Mouse (Mus musculus) megakaryocyte, embryonic 14.5 days (primary cell): ENCODE results near the gene Pcsk6. TPM values are rescaled to one million over a fixed set of nuclear protein-coding genes. Genes with fewer than 3 reads are reported as not detected.
A peak's percentile ranks its signal among the peaks of the same experiment; 100 is the strongest.

ENCODE experiments used
- H3K27me3 ChIP-seq: replicated peaks from 2 replicates; pipeline ENCODE3; 2012; ENCODE audit warnings: inconsistent platforms
- H3K36me3 ChIP-seq: replicated peaks from 2 replicates; pipeline ENCODE3; 2012; ENCODE audit warnings: low read length, inconsistent platforms, mixed read lengths
- H3K4me1 ChIP-seq: 2 replicates; pipeline ENCODE4 v1.6.1; 2012; ENCODE audit warnings: inconsistent platforms
- H3K4me3 ChIP-seq: replicated peaks from 2 replicates; pipeline ENCODE3; 2012; ENCODE audit warnings: moderate library complexity, mild to moderate bottlenecking, inconsistent platforms
- H3K9me3 ChIP-seq: 2 replicates; pipeline ENCODE4 v1.6.1; 2012; ENCODE audit warnings: inconsistent platforms
- FLI1 ChIP-seq: IDR thresholded peaks from 2 replicates; pipeline ENCODE4 v1.6.1; 2012; ENCODE audit warnings: low read length, inconsistent platforms, mixed read lengths
- GATA1 ChIP-seq: IDR thresholded peaks from 3 replicates; pipeline ENCODE4 v1.6.1; 2012; ENCODE audit warnings: mixed read lengths, low read length, inconsistent platforms, borderline replicate concordance
- polyA plus RNA-seq: library from polyadenylated mRNA; stranded (reverse); fragments of >175 nt; gene quantifications from 2 replicates; pipeline ENCODE4 v1.2.3, GENCODE M21; 2012; ENCODE audit warnings: low replicate concordance; ENCODE audit not compliant: insufficient read depth

Pcsk6 gene
- polyA plus RNA-seq, 1 experiment: not detected

DNA sequence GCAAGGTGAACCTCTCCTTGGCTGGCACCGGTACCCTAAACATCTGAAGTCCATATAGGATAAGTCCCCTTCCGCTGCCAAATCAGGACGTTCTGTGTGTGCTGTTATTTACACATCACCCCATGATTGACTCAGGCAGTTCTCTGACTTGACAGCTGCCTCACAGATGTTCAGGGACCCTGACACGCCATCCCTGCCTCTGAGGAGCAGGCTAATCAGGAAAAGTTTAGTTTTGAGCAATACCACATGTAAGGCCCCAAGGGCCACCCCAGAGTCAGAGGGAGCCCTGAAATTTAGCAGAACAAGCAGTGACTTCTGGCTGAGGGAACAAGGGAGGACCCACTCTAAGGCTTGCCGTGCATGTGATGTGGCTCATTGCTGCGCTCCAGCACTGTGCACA, 130.8 kb downstream of the Pcsk6 start:
- Histone ChIP-seq H3K4me1 (no peaks in the 10 kb centered on the region), H3K27me3 (no peaks in the 10 kb centered on the region), H3K4me3 (peak overlapping the region; percentile 4), H3K36me3 (no peaks in the 10 kb centered on the region), H3K9me3 (peaks cover 17% of the 10 kb centered on the region)
- TF ChIP-seq GATA1 (no peak), FLI1 (no peak)

DNA sequence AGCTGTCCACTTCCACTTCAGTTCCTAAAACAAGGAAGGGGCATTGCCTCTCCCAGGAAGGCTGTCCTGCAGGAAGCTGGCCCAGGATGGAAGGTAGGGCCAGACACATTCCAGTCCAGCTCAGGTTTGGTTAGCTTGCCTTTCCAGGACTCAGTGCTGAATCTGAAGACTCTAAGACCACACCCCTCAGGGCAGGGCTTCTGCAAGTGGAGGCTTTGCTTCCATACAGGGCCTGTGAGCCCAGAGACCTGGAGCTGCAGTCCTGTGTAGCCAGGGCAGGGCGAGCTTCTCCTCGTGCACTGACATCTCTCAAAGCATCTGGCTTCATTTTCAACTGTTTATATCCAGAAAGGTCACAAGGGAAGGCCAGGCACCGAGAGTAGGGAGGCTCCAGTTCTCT, 131.9 kb downstream of the Pcsk6 start:
- H3K36me3 ChIP-seq: no peaks in the 10 kb centered on the region
- no peaks in the 10 kb centered on the region for H3K4me1 ChIP-seq
- peaks cover 12% of the 10 kb centered on the region for H3K9me3 ChIP-seq
- TF ChIP-seq FLI1 (no peak), GATA1 (no peak)
- H3K4me3 ChIP-seq: no peak overlapping the region
- no peaks in the 10 kb centered on the region for H3K27me3 ChIP-seq

DNA sequence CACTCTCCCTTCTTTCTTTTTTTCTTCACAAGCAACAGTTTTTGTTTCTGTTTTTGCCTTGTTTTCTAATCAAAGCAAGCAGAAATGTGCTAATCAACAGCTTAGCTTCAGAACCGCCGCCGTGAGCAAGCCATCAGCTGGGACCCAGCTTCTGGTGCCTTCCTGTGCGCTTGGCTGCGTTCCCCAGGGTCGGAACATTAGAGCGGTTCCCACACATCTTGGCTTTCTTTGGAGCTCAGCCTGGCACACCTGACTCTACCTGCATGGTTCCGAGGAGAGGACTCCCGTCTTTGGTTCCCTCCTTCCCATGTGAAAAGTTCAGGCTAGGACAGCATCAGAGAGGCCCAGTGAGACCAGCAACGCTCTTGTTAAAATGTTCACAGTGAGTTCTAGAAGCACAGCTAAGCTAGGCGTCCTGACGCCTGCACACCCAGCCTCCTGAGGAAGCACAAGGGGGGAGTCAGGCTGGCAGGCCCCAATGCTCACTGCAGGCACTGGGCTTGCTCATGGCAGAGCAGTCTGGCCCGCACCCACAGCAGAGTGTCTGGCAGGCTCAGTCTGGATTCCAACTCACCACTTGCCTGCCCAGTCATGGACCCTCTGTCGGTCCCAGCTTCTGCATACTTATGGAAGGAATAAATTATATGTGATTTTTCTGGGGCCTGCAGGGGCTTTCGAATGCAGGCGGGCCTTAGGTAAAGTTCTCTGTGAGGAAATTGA, 139.7 kb downstream of the Pcsk6 start:
- TF ChIP-seq GATA1 (no peak), FLI1 (no peak)
- Histone ChIP-seq H3K9me3 (peaks cover 10% of the 10 kb centered on the region), H3K4me3 (no peak overlapping the region), H3K27me3 (peaks cover 1% of the 10 kb centered on the region), H3K36me3 (no peaks in the 10 kb centered on the region), H3K4me1 (no peaks in the 10 kb centered on the region)

DNA sequence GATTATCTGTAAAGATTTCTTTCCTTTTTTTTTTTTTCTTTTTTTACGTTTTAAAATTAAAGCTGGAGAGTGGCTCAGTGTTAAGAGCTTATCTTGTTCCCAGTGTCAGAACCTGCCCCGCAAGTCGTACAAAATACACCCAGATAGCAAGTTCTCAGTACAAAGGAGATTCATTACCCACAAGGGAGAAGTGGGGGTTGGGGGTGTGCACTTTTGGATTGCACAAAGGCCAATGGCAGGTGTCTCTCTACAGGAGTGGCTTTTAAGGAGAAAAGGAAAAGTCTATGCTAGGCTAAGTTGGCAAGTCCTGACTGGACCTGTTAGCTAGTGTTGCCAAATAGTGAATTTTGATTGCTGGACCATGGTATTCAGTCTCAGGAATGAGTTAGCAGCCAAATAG, 140.3 kb downstream of the Pcsk6 start:
- Histone ChIP-seq H3K4me3 (no peak overlapping the region), H3K9me3 (peaks cover 10% of the 10 kb centered on the region), H3K27me3 (peaks cover 1% of the 10 kb centered on the region), H3K36me3 (no peaks in the 10 kb centered on the region), H3K4me1 (no peaks in the 10 kb centered on the region)
- no peak for TF ChIP-seq FLI1

DNA sequence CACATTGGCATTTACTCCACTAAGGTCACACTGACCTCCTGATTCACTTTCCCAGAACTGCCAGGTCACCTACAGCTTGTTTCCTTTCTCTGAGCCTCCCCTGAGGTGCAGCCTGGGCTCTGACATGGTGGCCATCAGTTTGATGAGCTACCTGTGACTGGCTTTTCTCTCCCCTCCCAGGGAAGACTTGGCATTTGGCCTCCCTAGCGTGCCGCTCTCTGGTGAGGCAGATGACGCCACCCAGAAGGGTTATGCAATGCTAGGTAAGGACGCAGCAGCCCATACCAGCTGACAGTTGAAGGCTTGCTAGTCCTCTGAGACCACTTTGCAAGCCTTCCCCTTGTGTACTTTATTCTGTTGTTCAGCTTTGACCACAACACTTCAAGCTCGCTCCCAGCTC, 141.9 kb downstream of the Pcsk6 start:
- no peak overlapping the region for H3K4me3 ChIP-seq
- no peaks in the 10 kb centered on the region for H3K36me3 ChIP-seq
- H3K9me3 ChIP-seq: peaks cover 5% of the 10 kb centered on the region
- TF ChIP-seq FLI1: no peak
- peaks cover 1% of the 10 kb centered on the region for H3K27me3 ChIP-seq
- no peaks in the 10 kb centered on the region for H3K4me1 ChIP-seq

DNA sequence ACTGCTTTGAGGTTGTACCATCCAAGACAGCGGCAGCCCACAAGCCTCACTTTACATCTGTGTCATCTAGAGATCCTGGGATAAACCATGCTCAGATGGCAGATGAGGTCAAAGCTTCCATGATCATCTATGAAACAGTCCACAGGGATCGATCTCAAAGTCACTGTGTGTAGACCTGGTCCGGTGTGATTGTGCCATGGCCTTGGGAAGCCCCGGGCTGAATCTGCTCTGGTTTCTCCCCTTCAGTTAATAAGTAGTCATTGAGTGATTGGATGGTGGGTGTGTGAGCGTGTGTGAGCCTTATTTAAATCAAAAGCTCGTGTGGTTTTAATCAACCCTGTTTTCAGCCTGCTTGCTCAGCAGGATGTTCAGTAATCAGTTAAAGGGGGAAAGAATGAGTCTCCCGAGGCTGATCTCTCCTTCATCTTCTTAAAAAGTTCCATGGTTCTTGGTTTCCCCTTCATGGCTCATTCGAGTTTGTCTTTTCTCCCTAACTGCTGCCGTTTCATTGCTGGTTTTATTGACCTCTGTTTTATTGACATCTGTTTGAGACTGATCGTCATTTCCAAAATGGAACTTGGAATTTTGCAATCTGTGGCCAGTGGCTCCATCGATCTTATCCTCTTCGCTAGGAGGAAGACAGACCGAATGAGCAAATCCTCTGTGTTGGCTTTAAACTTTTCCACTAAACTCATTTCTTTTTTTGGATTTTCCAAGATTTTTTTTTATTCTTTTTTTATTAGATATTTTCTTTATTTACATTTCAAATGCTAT, 142.5 kb downstream of the Pcsk6 start:
- peaks cover 1% of the 10 kb centered on the region for H3K27me3 ChIP-seq
- H3K4me1 ChIP-seq: no peaks in the 10 kb centered on the region
- no peaks in the 10 kb centered on the region for H3K36me3 ChIP-seq
- peaks cover 5% of the 10 kb centered on the region for H3K9me3 ChIP-seq
- H3K4me3 ChIP-seq: no peak overlapping the region
- TF ChIP-seq FLI1: no peak
- no peak for TF ChIP-seq GATA1

DNA sequence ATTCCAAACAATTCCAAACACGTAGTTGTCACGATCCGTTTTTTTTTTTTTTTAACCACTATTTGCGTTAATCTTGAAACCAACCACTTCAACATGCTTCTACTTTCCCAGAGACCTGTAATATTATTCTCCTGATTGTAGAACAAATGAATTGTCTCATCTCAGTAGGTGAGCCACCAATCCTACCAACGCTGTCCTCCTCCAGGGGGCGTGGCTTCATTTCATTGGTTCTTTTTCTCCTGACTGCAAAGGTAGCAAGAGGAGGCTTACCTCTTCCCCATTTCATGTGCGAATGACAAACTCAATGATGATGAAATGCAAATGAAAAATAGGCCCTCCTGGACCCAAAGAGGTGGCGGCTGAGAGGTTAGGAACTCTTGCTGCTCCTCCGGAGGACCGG, 143.5 kb downstream of the Pcsk6 start:
- Histone ChIP-seq H3K36me3 (no peaks in the 10 kb centered on the region), H3K4me1 (no peaks in the 10 kb centered on the region), H3K27me3 (peaks cover 1% of the 10 kb centered on the region), H3K4me3 (no peak overlapping the region), H3K9me3 (no peaks in the 10 kb centered on the region)
- TF ChIP-seq FLI1: no peak
- no peak for TF ChIP-seq GATA1

DNA sequence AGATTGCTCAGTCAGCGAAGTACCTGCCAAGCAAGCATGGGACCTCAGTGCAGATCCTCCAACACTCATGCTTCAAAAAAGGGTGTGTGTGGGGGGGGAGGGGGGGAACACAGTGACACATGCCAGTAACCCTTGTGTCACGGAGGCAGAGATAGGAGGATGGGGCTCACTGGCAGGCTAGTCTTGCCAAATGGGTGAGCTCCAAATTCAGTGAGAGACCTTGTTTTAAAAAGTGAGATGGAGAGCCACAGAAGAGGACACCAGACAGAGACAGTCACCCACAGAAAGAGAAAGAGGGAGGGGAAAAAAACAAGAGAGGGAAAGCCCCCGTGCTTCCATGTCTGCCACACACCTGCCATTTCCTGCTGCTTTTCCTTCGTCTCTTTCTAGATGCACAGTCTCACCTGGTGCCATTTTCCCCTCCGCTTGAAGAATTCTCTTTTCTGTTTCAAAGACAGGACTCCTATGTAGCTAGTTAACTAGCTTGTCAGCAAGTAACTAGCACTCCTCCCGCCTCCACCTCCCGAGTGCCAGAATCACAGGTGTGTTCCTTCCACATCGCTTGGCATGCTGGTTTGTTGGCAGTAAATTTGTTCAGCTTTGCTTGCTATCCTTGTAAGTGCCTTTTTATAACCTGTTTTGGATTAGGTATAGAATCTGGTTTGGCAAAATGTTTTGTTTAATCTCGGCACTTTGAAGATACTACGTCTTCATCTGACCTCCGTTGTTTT, 146.8 kb downstream of the Pcsk6 start:
- no peak for TF ChIP-seq FLI1
- no peak for TF ChIP-seq GATA1
- peaks cover 5% of the 10 kb centered on the region for H3K27me3 ChIP-seq
- H3K4me3 ChIP-seq: no peak overlapping the region
- H3K4me1 ChIP-seq: no peaks in the 10 kb centered on the region
- H3K9me3 ChIP-seq: no peaks in the 10 kb centered on the region
- no peaks in the 10 kb centered on the region for H3K36me3 ChIP-seq

DNA sequence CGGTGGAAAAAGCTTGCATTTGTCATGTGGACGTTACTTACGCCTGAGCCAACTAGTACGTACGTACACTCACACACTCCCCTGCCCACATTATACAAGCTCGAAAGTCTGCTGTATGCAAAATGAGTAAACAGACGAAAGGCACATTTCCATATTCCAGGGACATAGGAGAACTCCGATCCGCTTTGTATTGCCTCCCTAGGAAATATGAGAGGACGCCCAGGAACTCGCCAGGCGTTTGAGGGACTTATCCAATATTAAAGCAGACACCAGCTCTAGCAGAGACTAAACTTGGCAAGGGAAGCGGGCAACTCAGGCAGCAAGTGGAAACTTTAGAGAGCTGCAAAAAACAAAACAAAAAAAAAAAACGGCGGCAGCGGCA, 147.3 kb downstream of the Pcsk6 start:
- no peak overlapping the region for H3K4me3 ChIP-seq
- H3K4me1 ChIP-seq: no peaks in the 10 kb centered on the region
- H3K36me3 ChIP-seq: no peaks in the 10 kb centered on the region
- TF ChIP-seq FLI1 (no peak), GATA1 (no peak)
- H3K27me3 ChIP-seq: peaks cover 4% of the 10 kb centered on the region
- no peaks in the 10 kb centered on the region for H3K9me3 ChIP-seq

DNA sequence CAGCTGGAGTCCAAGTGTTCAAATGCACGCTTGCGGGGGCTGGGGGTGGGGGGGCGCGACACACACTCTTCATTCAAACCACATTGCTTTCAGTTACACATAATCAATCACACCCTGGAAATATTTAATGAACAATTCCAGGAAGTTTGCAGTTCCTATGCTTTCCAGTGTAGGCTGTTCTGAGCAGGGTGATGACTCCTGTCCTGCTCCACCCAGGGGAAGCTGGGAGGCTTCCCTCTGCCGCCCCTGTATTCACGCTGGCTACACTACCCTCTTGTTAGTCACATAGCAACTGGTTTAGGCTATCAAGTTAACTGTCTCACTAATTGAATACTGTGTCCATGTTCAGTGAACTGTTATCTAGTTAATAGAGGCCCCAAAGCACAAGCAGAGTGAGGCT, 149.0 kb downstream of the Pcsk6 start:
- no peaks in the 10 kb centered on the region for H3K4me1 ChIP-seq
- TF ChIP-seq FLI1: no peak
- TF ChIP-seq GATA1: no peak
- H3K36me3 ChIP-seq: no peaks in the 10 kb centered on the region
- peaks cover 4% of the 10 kb centered on the region for H3K27me3 ChIP-seq
- H3K9me3 ChIP-seq: no peaks in the 10 kb centered on the region
- H3K4me3 ChIP-seq: no peak overlapping the region
